Mouse (Mus musculus) left cerebral cortex, postnatal 4 days (tissue): ENCODE results near the gene Etl4. TPM values are rescaled to one million over a fixed set of nuclear protein-coding genes. Genes with fewer than 3 reads are reported as not detected.
A peak's percentile ranks its signal among the peaks of the same experiment; 100 is the strongest.
"Not testable (repeated sequence)": the region's sequence is repeated elsewhere in the genome, so short reads cannot be mapped to it uniquely, and the experiment has no call there.

Experiments used
- DNase-seq: peaks from one replicate; pipeline ENCODE4 v3.0.0-alpha.2; 2022
- intact Hi-C: fragments of 180-260 bp; cut with DNase I; formaldehyde crosslinking; loops from one replicate; pipeline ENCODE4 v1.15.1; 2025
- total RNA-seq, 2 experiments: library from RNA; stranded (reverse); gene quantifications; 2 replicates each; pipeline ENCODE4 v1.2.3; 2021

Etl4 gene
- total RNA-seq, 2 experiments from 2014 or later, result 36.7 to 44.8 TPM

- intact Hi-C loops, result no loop called here
- no peak for DNase-seq
Measured at GRCm38 (mm10) chr2:20291741-20292110, 382.1 kb downstream of the Etl4 start.

DNA sequence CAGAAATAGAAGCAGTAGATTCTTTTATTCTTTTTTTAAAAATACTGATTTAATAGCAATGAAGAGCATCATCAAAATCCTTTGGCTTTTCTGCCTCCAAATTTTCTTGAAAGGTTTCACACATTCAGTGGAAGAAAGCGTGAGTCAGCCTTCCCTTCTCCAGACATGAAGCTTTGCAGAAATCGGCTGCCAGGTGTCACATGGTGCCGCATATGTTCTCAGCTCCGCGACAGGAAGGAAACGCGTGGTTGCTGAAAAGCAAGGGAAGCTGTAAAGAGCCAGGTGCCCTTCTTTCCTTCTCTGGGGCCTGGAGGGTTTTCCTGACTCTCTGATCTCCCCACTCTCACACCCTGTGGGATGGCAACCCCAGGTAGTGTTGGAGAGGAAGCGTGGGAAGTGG, 383.8 kb downstream of the Etl4 start:
- intact Hi-C loops, result no loop called here
- DNase-seq, result no peak

- DNase-seq, result no peak
- intact Hi-C loops, result no loop called here
Measured at GRCm38 (mm10) chr2:20294596-20294995, 385.0 kb downstream of the Etl4 start.

- no peak for DNase-seq
- intact Hi-C loops, result no loop called here
Measured at GRCm38 (mm10) chr2:20302517-20302916, 392.9 kb downstream of the Etl4 start.

- intact Hi-C loops, result no loop called here
- DNase-seq, result no peak
Measured at GRCm38 (mm10) chr2:20324954-20325353, 415.4 kb downstream of the Etl4 start.

DNA sequence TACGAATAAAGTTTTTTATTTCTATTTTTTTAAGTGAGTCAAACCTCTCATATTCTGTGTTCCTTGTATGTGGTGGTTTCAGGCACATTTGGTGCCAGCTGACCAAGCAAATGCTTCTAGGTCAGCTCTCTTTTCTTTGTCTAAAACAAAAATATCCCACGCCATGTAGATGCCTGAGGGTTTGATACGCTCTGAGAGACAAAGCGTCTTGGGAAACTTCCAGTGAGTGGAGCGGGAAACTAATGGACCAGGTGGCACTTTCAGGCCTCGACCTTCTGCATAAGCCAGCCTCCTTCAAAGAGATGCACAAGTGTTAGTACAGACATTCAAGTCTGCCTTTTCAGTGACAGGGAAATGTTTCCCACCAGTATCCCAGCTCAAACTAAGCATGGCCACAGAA, 426.6 kb downstream of the Etl4 start:
- intact Hi-C loops, result no loop called here
- DNase-seq, result no peak

DNA sequence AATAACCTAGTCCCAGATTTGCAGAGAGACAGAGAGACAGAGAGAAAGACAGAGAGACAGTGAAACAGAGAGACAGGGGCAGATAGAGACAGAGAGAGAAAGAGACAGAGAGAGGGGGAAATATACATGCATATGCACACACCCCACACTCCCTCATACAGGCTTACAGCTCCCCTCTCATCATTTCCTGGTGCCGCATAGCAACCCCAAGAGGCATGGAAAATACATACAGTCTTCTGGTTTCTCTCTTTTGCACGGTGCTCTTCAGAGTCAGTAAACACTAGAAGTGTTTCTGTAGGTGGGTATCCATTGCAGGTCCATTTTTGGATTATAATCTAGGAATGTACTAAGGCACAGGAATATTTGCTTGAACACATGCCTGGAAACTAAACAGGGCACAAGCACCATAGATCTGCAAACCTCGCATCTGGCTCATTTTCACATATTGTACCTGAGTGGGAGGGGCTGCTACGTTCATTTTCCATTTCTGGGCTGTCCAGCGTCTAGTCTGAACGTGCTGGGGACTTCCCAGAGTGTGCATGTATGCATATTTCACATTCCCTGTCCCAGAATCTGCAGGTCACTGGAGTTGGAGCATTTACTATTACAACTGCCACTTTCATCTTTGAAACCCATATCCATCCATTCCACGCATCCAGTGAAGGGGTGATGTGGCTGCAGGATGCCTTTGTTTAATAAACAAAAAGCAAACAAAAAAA, 429.6 kb downstream of the Etl4 start:
- DNase-seq, result no peak
- intact Hi-C loops, result no loop called here

DNA sequence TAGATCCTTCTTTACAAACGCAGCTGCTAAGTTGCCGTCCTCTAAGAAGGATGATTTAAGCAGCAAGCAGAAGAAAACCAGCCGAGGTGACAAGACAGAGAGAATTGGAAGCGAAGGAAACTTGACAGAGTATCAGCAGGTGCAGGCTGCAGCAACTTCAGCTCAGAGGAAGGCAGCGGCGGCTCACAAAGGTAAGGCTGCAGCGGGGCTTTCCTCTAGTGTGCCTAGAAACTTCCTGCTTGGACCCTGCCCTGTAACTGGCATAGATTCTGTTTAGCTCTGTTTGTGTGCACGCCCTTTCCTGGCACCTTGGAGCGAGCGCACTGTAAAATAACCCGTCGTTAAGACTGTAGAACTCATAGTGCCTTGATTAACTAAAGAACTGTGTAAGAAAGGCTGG, 430.3 kb downstream of the Etl4 start:
- DNase-seq, result no peak
- intact Hi-C loops, result no loop called here

DNA sequence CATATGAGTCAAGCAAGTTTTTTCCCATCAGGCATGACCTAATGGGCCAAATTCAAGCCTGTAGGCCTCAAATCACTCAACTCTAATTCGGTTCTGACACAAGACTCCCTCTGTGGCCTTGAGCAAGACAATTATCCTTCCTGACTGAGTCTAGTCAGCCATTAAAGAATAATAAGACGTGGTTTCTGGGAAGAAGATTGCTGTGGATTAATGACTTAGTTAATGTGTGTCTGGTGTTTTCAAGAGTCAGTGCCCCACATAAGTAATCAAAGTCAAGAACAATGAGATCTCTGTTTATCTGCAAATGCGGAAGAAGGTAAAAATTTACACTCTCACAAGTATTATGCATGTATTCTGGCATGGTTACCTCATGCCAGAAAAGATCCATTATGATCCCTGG, 437.3 kb downstream of the Etl4 start:
- no peak for DNase-seq
- intact Hi-C loops, result no loop called here

DNA sequence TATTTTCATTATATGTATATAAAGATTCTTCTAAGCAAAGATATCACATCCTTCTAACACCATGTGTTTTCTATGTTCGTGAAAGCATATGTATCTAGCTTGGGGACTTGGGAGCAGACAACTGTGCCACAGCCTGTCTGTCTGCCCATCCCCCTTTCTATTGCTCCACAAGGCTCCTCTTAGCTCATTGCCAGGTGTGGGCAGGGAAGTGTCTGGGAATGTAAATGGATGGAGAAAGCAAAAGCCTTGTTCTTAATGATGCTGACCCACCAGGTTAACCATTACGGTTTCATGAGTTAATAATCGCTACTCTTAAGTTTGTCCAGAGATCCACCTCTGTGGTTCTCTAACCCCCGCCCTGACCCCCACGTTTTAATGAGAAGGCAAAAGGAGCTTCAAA, 439.7 kb downstream of the Etl4 start:
- no peak for DNase-seq
- intact Hi-C loops, result no loop called here

DNA sequence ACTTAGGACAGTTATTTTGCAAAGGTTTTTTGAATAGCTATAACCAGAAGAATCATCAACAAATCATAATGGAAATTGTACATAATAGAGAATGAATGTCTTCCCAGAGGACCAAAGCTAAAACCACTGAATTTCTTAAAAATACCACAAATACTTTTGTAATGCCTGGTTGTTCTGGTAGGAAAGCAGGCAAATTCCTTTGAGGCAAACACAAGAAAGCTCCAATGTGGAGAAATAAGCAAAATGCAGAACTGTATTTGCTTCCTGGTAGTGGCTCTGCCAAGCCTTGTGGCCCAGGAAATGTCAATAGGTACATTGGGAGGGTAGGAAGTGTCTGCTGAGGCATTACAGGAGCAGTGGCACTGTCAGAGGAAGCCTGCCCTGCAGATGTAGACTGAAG, 443.2 kb downstream of the Etl4 start:
- intact Hi-C loops, result no loop called here
- DNase-seq, result no peak

- intact Hi-C loops, result no loop called here
- peak; percentile 16 for DNase-seq
Measured at GRCm38 (mm10) chr2:20377026-20377425, 467.4 kb downstream of the Etl4 start.

DNA sequence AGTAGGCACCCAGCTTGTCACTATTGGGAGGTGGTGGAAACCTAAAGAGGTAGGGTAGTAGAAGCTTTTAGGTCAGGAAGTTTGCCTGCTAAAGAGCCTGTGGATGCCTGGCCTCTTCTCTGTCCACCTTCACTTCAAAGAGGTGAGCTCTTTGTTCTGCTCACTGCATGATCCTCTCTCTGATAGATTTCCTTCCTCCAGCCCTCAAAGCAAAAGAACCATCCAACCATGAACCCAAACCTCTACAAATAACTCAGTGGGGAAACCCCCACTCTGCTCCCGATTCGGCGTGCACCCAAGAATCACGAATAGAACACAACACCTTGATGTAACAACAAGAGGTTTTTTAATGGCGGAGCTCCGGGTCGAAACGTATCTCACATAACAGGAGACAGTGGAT, 471.3 kb downstream of the Etl4 start:
- DNase-seq, intact Hi-C loops: not testable (repeated sequence)

DNA sequence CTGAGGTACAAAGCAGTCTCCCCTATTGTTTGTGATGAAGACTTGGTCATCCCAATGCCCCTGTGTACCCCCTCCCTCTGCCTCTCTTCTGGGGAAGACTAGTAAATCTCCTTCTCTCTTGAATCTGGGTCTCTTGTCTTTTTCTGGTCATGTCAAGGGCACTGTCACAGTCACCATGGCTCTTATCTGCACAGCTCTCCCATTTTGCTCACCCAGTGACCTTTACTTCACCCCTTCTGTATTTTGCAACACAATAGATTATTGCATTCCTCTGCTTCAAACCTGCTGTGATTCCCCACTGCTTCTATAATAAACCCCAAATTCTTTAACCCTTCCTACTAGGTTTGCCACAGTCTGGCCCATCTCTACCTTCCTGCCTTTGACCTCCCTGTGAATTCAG, 484.5 kb downstream of the Etl4 start:
- DNase-seq, result no peak
- intact Hi-C loops, result no loop called here

GRCm38 (mm10) chr2:20396978-20397377, 487.4 kb downstream of the Etl4 start:
- intact Hi-C loops, result no loop called here
- DNase-seq, result no peak

DNA sequence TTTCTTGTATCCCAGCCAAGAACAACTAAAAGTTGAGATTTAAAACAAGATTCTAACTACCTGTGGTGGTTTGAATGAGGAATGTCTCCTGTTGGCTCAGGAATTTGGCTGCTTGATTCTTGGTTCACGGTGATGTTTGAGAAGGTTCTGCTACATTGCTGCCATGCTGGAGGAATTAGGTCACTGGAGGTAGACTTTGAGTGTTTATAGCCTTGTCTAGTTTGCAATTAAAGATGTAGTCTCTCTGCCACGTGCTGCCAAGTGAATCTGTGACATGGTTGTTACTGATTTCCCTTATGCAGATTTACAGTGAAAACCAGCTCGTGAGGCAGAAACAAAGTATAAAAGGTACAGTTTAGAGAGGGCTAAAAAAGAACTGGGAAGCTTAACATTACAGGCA, 491.0 kb downstream of the Etl4 start:
- no peak for DNase-seq
- intact Hi-C loops, result no loop called here

DNA sequence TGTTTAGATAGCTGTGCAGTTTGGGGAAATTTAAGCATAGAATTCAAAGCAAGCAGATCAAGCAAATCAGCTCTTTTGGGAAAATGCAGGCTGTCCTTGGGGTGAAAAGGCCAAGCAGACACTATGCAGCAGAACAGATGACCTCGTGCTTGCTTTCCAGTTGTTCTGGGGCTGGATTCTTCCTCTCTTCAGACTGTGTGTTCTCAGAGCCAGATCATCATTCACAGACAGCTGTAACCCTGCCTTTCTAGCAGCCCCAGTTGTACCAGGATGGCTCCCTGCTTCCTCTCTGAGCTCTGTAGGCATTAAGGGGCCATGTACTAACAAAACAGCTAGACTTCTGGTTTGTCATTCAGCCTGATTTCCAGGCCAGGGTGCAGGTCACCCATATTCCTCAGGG, 494.8 kb downstream of the Etl4 start:
- no peak for DNase-seq
- intact Hi-C loops, result no loop called here

DNA sequence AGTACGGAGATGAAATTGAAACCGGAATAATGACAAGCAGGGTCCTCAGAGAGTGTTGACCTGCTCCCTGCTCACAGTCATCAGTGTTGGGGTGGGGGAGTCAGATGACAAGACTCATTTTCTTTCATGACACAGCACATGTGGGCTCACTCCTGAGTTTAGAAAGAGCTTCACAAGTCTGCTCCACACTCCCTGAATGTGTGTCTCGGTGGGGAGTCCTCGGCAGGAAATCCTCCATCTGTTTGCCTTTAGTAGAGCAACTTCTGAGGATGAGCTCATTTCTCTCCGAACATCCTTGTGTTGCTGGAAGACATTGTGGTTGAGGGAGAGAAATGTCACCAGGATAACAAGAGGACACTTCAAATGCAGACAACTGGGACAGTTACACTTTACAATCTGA, 497.5 kb downstream of the Etl4 start:
- intact Hi-C loops, result no loop called here
- DNase-seq, result no peak

DNA sequence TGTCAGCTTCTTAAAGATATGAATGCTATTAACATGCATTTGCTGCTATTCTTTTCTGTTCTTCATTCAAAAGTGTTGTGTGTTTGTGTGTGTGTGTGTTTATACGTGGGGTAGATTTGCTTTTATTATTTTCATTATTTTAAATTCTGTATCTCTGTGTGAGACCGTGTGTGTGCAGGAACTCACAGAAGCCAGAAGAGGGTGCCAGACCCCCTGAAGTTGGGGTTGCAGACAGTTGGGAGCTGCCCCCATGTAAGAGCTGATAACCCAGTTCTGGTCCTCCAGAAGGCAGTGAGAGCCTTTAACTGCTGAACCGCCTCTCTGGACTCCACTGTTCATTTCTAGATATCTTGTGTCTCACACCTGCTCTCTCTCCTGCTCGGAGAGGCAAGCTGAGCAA, 505.3 kb downstream of the Etl4 start:
- intact Hi-C loops, result no loop called here
- DNase-seq, result no peak

GRCm38 (mm10) chr2:20416934-20417614, 507.5 kb downstream of the Etl4 start:
- intact Hi-C loops, result no loop called here
- DNase-seq, result no peak

DNA sequence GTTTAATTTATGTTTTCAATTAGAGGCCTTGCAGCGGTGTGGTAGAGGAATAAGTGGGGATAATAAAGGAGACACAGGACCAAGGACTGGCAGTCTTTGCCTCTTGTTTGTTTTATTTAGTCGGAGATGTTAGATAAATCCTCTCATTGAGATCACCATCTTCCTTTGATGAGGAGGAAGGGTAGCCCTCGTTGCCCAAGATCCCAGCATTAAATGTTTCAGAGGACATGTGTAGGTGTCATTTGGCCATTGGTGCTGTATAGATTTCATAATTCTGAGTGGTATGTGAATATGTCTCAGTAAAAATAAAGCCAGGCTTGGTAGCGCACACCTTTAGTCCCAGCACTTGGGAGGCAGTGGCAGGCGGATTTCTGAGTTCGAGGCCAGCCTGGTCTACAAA, 508.4 kb downstream of the Etl4 start:
- intact Hi-C loops, result no loop called here
- DNase-seq, result no peak

DNA sequence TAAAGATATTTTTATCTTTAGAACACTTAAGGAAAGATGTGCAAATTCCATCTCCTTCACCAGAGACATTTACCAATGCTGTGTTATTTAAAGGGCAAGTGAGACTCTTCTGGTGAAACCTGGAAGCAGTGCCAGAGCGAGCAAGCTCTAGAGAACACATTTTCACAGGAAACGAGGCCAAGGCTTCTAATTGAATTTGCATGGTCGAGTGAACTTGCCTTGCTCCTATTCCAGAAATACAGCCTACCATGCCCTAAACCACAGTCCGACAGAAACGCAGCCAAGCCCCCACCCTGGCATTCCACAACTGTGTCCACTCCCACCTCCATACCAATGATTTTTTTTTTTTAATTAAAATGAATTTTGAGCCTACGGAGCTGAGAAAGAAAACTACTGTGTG, 510.4 kb downstream of the Etl4 start:
- intact Hi-C loops, result no loop called here
- DNase-seq, result peak; percentile 58

- no peak for DNase-seq
- intact Hi-C loops, result no loop called here
Measured at GRCm38 (mm10) chr2:20422275-20422674, 512.7 kb downstream of the Etl4 start.
